Mouse (Mus musculus): ENCODE measurements at regions not wholly inside any gene's neighbourhood (a gene's known extent, or its start where the extent isn't known, plus 50 kb on each side); places are given as distances from the start of the nearest gene placed in this dataset.

- intact Hi-C loops (cut with DNase I), result no loop called here
- peak; percentile 19 for DNase-seq
Observed at GRCm38 (mm10) chr11:24473368-24474010, 395.6 kb downstream of the Bcl11a start.

GRCm38 (mm10) chr11:24502722-24503424, 425.0 kb downstream of the Bcl11a start:
- DNase-seq, result no peak
- intact Hi-C loops (cut with DNase I), result no loop called here

GRCm38 (mm10) chr11:24515568-24515967, 437.7 kb downstream of the Bcl11a start:
- no peak for DNase-seq
- intact Hi-C loops (cut with DNase I), result no loop called here

- no peak for DNase-seq
- intact Hi-C loops (cut with DNase I), result no loop called here
Observed at GRCm38 (mm10) chr11:24535462-24535861, 457.6 kb downstream of the Bcl11a start.

- DNase-seq, result no peak
- intact Hi-C loops (cut with DNase I), result no loop called here
Observed at GRCm38 (mm10) chr11:24537721-24538120, 459.9 kb downstream of the Bcl11a start.

- no peak for DNase-seq
- intact Hi-C loops (cut with DNase I), result no loop called here
Observed at GRCm38 (mm10) chr11:24569655-24570054, 491.8 kb downstream of the Bcl11a start.

- intact Hi-C loops (cut with DNase I), result no loop called here
- no peak for DNase-seq
Observed at GRCm38 (mm10) chr11:24613529-24613928, 535.7 kb downstream of the Bcl11a start.

- intact Hi-C loops (cut with DNase I), result no loop called here
- no peak for DNase-seq
Observed at GRCm38 (mm10) chr11:24615436-24615835, 537.6 kb downstream of the Bcl11a start.

- intact Hi-C loops (cut with DNase I), result no loop called here
- no peak for DNase-seq
Observed at GRCm38 (mm10) chr11:24618586-24618985, 540.7 kb downstream of the Bcl11a start.

- no peak for DNase-seq
- intact Hi-C loops (cut with DNase I), result no loop called here
Observed at GRCm38 (mm10) chr11:24619021-24619420, 541.2 kb downstream of the Bcl11a start.

- no peak for DNase-seq
- intact Hi-C loops (cut with DNase I), result no loop called here
Observed at GRCm38 (mm10) chr11:24628619-24629018, 550.8 kb downstream of the Bcl11a start.

GRCm38 (mm10) chr11:24629431-24629830, 551.6 kb downstream of the Bcl11a start:
- intact Hi-C loops (cut with DNase I), result no loop called here
- DNase-seq, result no peak

- intact Hi-C loops (cut with DNase I), result no loop called here
- no peak for DNase-seq
Observed at GRCm38 (mm10) chr11:24630403-24630900, 552.6 kb downstream of the Bcl11a start.

GRCm38 (mm10) chr11:24631651-24632050, 553.8 kb downstream of the Bcl11a start:
- intact Hi-C loops (cut with DNase I), result no loop called here
- DNase-seq, result peak; percentile 31

GRCm38 (mm10) chr11:24636716-24637115, 558.9 kb downstream of the Bcl11a start:
- intact Hi-C loops (cut with DNase I), result no loop called here
- no peak for DNase-seq

GRCm38 (mm10) chr11:24643439-24644109, 565.7 kb downstream of the Bcl11a start:
- DNase-seq, result no peak
- intact Hi-C loops (cut with DNase I), result no loop called here

GRCm38 (mm10) chr11:24652852-24653251, 575.0 kb downstream of the Bcl11a start:
- intact Hi-C loops (cut with DNase I), result no loop called here

GRCm38 (mm10) chr11:24664082-24664481, 586.2 kb downstream of the Bcl11a start:
- no peak for DNase-seq
- intact Hi-C loops (cut with DNase I), result no loop called here

More at GRCm38 (mm10) chr11:24652852-24653251, 575.0 kb downstream of the Bcl11a start:
- no peak for DNase-seq

- intact Hi-C loops (cut with DNase I), result no loop called here
- no peak for DNase-seq
Observed at GRCm38 (mm10) chr11:24665310-24665709, 587.5 kb downstream of the Bcl11a start.

- intact Hi-C loops (cut with DNase I), result no loop called here
- DNase-seq, result no peak
Observed at GRCm38 (mm10) chr11:24671662-24672061, 593.8 kb downstream of the Bcl11a start.

Data from left cerebral cortex, postnatal 4 days (tissue).